Mouse (Mus musculus) heart, postnatal 0 days (tissue): ENCODE measurements around the gene Clps. TPM values are rescaled to one million over a fixed set of nuclear protein-coding genes. Genes with fewer than 3 reads are reported as not detected.

Experiments
- ATAC-seq: fragments of 200-750 bp; cut with Nextera tagmentation; 2 replicates; pipeline ENCODE4 v1.8.0; 2017; ENCODE audit warnings: low read depth, moderate number of reproducible peaks, moderate library complexity; ENCODE audit not compliant: insufficient read depth
- DNase-seq: peaks from one replicate; pipeline ENCODE4 v3.0.0-alpha.2; 2016; ENCODE audit warnings: low spot score
- H3K27ac ChIP-seq: fragments of 300-500 bp; sonication (generic); 2 replicates; pipeline ENCODE4 v1.5.1; 2014; ENCODE audit warnings: low read depth, mild to moderate bottlenecking
- H3K27me3 ChIP-seq: fragments of 300-500 bp; sonication (generic); 2 replicates; pipeline ENCODE4 v1.6.1; 2014; ENCODE audit warnings: low read length, mixed read lengths; ENCODE audit not compliant: control insufficient read depth, insufficient read depth
- H3K36me3 ChIP-seq: fragments of 300-500 bp; sonication (generic); replicated peaks from 2 replicates; pipeline ENCODE4 v1.6.1; 2014; ENCODE audit warnings: low read length, mixed read lengths; ENCODE audit not compliant: control insufficient read depth, insufficient read depth
- H3K4me1 ChIP-seq: fragments of 300-500 bp; sonication (generic); 2 replicates; pipeline ENCODE4 v1.6.1; 2014; ENCODE audit warnings: antibody characterized with exemption; ENCODE audit not compliant: control insufficient read depth, insufficient read depth
- H3K4me2 ChIP-seq: fragments of 300-500 bp; sonication (generic); 2 replicates; pipeline ENCODE4 v1.6.1; 2014; ENCODE audit warnings: low read depth, mild to moderate bottlenecking, low read length, moderate library complexity
- H3K4me3 ChIP-seq: fragments of 300-500 bp; sonication (generic); 2 replicates; pipeline ENCODE4 v1.5.1; 2014; ENCODE audit warnings: low read depth, low read length
- H3K9ac ChIP-seq: fragments of 300-500 bp; sonication (generic); replicated peaks from 2 replicates; pipeline ENCODE4 v1.6.1; 2014; ENCODE audit warnings: low read depth, low read length, mixed read lengths
- H3K9me3 ChIP-seq: fragments of 300-500 bp; sonication (generic); replicated peaks from 2 replicates; pipeline ENCODE4 v1.6.1; 2016; ENCODE audit warnings: low read length; ENCODE audit not compliant: control insufficient read depth
- CTCF ChIP-seq: IDR thresholded peaks from 2 replicates; pipeline ENCODE4 v1.5.1; 2016; ENCODE audit warnings: antibody characterized with exemption, control low read depth, low read depth
- EP300 ChIP-seq: IDR thresholded peaks from 2 replicates; pipeline ENCODE4 v1.6.1; 2016; ENCODE audit warnings: antibody characterized with exemption, low read depth
- WGBS: fragments of 180-500 bp; shearing (Covaris S2); extraction: QIAGEN DNeasy Blood & Tissue Kit; methylation state at CpG from one replicate; pipeline ENCODE4 v1.1.7; 2014; 5-methylcytosine and 5-hydroxymethylcytosine counted together
- polyA plus RNA-seq: library from polyadenylated mRNA; unstranded; fragments of >200 nt; fragmentation: Nextera tagmentation; extraction: Ambion mirVana; gene quantifications from 2 replicates; pipeline ENCODE4 v1.2.1, GENCODE M21; 2015
- total RNA-seq: library from RNA; depleted of rRNA; stranded (reverse); fragments of >200 nt; gene quantifications from 2 replicates; pipeline ENCODE4 v1.2.3, GENCODE M21; 2014; ENCODE audit warnings: low replicate concordance

Gene Clps
- total and polyA plus RNA-seq, 2 experiments from 2014 or later, result not detected

DNA sequence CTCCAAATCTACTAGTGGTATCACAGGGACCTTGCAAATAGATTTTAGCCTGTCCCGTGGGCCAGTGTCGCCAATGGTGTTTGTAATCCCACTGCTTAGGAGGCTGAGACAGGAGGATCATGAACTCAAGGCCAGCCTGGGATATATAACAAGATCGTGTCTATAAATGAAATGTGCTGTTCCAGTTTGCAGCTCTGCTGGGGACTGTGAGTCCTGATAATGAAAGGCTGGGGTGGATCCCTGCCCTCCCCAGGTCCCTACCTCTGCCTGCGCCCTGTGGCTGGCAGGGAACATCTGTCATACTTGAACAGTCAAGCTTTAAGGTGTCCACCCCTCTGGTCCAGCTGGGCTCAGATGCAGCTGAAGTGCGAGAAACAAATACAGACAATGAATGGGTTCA, 46.0 kb downstream of the Clps start:
- no peaks in the 10 kb centered on the region for H3K9me3 ChIP-seq
- H3K27me3 ChIP-seq, result no peaks in the 10 kb centered on the region
- H3K36me3 ChIP-seq, result no peaks in the 10 kb centered on the region
- DNase-seq (no peak), ATAC-seq (no peak)
- peaks cover 41% of the 10 kb centered on the region for H3K4me1 ChIP-seq
- 78% methylated on average over 5 of the region's 5 CpGs for WGBS
- TF ChIP-seq EP300 (no peak), CTCF (no peak)
- H3K9ac ChIP-seq, result no peak overlapping the region
- no peak overlapping the region for H3K4me2 ChIP-seq
- no peak overlapping the region for H3K27ac ChIP-seq
- H3K4me3 ChIP-seq, result no peak overlapping the region

DNA sequence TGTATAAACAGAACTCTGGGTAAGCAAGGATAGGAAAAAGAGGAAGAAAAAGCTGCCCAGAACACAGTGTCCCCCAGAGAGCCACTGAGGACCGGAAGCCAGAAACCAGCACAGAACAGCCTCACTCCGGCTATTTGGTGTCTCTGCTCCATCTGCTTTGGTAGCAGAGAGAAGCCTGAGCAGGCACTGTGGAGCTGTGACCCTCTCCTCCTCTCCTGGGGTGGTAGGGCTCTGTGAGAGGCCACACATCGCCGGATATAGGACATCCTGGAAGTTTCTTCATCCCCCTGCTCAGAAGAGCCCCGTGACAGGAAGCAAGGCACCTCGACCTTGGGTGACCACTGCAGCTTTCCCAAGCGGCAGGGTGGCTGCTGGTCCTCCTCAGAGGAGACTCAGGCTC, 46.7 kb downstream of the Clps start:
- H3K9me3 ChIP-seq, result no peaks in the 10 kb centered on the region
- DNase-seq (no peak), ATAC-seq (no peak)
- H3K4me2 ChIP-seq, result no peak overlapping the region
- no peaks in the 10 kb centered on the region for H3K27me3 ChIP-seq
- H3K36me3 ChIP-seq, result no peaks in the 10 kb centered on the region
- H3K27ac ChIP-seq, result peak overlapping the region; percentile 64
- peaks cover 39% of the 10 kb centered on the region for H3K4me1 ChIP-seq
- H3K9ac ChIP-seq, result no peak overlapping the region
- WGBS, result 45% methylated on average over 7 of the region's 7 CpGs
- TF ChIP-seq EP300, result no peak
- TF ChIP-seq CTCF, result no peak
- H3K4me3 ChIP-seq, result no peak overlapping the region

DNA sequence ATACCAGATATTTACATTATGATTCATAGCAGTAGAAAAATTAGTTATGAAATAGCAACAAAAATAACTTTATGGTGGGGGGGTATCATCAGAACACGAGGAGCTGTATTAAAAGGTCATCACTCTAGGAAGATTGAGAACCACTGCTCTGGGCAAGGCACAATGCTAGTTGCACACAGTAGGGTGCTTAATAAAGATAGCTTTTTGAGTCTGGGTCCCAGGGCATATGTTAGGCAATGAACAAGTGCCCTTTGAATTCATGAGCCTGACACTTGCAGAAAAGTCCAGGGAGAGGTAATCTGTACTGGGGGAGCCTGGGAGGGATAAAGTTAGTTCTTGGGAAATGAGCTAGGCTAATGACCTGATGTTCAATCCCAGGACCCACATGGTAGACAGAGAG, 47.2 kb downstream of the Clps start:
- DNase-seq (no peak), ATAC-seq (no peak)
- peak overlapping the region; percentile 64 for H3K27ac ChIP-seq
- H3K4me2 ChIP-seq, result no peak overlapping the region
- H3K9me3 ChIP-seq, result no peaks in the 10 kb centered on the region
- H3K4me3 ChIP-seq, result no peak overlapping the region
- 58% methylated on average over 1 of the region's 1 CpGs for WGBS
- no peaks in the 10 kb centered on the region for H3K27me3 ChIP-seq
- peaks cover 34% of the 10 kb centered on the region for H3K4me1 ChIP-seq
- no peak overlapping the region for H3K9ac ChIP-seq
- no peak for TF ChIP-seq CTCF
- no peak for TF ChIP-seq EP300
- H3K36me3 ChIP-seq, result no peaks in the 10 kb centered on the region

DNA sequence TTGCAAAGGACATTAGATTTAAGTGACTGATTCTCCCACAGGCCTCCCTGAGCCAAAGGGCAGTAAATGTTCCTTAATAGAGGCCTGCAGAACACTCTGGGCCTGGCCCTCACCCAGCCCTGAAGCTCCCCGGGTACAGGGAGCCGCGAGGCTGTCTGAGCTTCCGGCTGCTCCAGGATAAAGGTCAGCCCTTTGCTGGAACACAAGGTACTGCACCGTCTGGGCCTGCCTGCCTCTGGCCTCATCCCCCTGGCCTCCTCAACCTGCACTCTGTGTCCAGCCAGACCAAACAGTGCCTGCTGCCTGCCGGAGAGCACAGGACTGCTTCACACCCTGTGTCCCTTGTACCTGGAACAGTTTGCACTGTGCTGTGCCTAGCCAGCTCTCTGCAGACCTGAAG, 47.9 kb downstream of the Clps start:
- Histone ChIP-seq H3K9ac (0 out of 2 replicates have a peak overlapping the region, but pooled peaks have one; percentile 4), H3K4me2 (no peak overlapping the region), H3K27me3 (no peaks in the 10 kb centered on the region), H3K36me3 (no peaks in the 10 kb centered on the region), H3K4me1 (peaks cover 32% of the 10 kb centered on the region), H3K9me3 (no peaks in the 10 kb centered on the region), H3K4me3 (no peak overlapping the region), H3K27ac (peak overlapping the region; percentile 71)
- 22% methylated on average over 6 of the region's 6 CpGs for WGBS
- no peak for TF ChIP-seq EP300
- no peak for TF ChIP-seq CTCF
- DNase-seq (no peak), ATAC-seq (peak; percentile 28; the same call in 1 of the 2 replicates)

DNA sequence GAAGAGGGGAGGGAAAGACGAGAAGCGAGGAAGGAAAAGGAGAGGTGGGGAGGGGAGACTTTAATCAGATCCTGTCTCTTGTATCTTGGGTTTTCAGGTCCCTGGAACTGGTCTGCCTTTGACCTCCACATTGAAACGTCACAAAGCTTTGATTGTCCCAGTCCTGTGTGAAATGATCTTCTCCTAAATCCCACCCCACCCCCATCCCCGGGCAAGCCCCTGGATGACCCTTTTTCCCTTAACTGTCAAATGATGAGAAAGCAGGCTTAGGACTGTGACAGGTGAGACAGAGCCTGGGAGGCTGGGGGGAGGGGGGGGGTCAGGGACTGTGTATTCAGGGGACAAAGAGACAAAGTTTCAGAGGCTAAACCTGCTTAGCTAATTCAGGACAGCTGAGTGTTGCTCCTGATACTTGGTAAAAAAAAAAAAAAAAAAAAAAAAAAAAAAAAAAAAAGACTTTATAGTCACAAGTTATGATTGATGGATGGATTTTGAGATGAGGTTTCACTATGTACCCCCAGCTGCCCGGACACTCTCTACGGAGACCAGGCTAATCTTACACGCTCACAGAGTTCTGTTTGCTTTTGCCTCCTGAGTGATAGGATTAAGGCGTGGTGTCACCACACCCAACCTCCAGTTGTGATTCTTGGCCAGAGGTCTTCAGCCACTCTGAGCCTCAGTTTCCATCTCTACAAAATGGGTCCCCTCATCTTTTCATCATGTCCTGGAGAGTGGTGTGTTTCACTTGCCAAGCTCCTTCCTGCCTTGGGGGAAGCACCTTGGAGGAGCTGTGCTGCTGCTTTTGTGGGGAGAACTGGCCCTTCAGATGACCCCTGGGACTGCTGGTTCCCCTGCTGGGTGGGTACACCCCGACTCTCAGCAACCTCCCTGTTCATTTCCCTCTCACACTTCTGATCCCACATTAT, 48.7 kb downstream of the Clps start:
- TF ChIP-seq CTCF, result no peak
- Histone ChIP-seq H3K9ac (0 out of 2 replicates have a peak overlapping the region, but pooled peaks have one; percentile 4), H3K4me3 (no peak overlapping the region), H3K4me1 (peaks cover 35% of the 10 kb centered on the region), H3K9me3 (no peaks in the 10 kb centered on the region), H3K36me3 (no peaks in the 10 kb centered on the region), H3K27ac (peak overlapping the region; percentile 71), H3K4me2 (no peak overlapping the region), H3K27me3 (no peaks in the 10 kb centered on the region)
- ATAC-seq (no peak), DNase-seq (no peak)
- WGBS, result 48% methylated on average over 9 of the region's 9 CpGs
